Mouse (Mus musculus): ENCODE measurements around the gene Tenm2. TPM values are rescaled to one million over a fixed set of nuclear protein-coding genes. Genes with fewer than 3 reads are reported as not detected.

Gene Tenm2
- polyA plus RNA-seq, 1 experiment, result 0.13 TPM

- TF ChIP-seq CTCF (IDR thresholded peaks at IDR 0.05; ENCODE audit: extremely low read depth, insufficient read length, insufficient replicate concordance, low read depth, low read length), result no peak
- no peak for TF ChIP-seq POLR2A (IDR thresholded peaks at IDR 0.05; ENCODE audit: low read depth, low read length)
- no peak overlapping the region for H3K4me3 ChIP-seq (ENCODE audit: low read depth, low read length)
Measured at GRCm38 (mm10) chr11:36535591-36535990, 700.2 kb downstream of the Tenm2 start.

GRCm38 (mm10) chr11:36531614-36532013 is 704.1 kb downstream of the Tenm2 start:
- Histone ChIP-seq H3K27ac (ENCODE audit: insufficient read depth, low read depth, low read length) (no peak overlapping the region), H3K36me3 (ENCODE audit: control insufficient read depth, insufficient read depth, low read length) (no peaks in the 10 kb centered on the region), H3K27me3 (ENCODE audit: control insufficient read depth, insufficient read depth, low read length) (no peaks in the 10 kb centered on the region), H3K4me3 (ENCODE audit: low read depth, low read length) (no peak overlapping the region), H3K4me1 (ENCODE audit: control insufficient read depth, insufficient read depth, insufficient read length, low read length) (no peaks in the 10 kb centered on the region)
- TF ChIP-seq POLR2A (IDR thresholded peaks at IDR 0.05; ENCODE audit: low read depth, low read length) (no peak), CTCF (IDR thresholded peaks at IDR 0.05; ENCODE audit: extremely low read depth, insufficient read length, insufficient replicate concordance, low read depth, low read length) (no peak)
- WGBS, result 67% methylated on average over 4 of the region's 4 CpGs

More at GRCm38 (mm10) chr11:36535591-36535990, 700.2 kb downstream of the Tenm2 start:
- no peaks in the 10 kb centered on the region for H3K4me1 ChIP-seq (ENCODE audit: control insufficient read depth, insufficient read depth, insufficient read length, low read length)
- H3K27me3 ChIP-seq (ENCODE audit: control insufficient read depth, insufficient read depth, low read length), result no peaks in the 10 kb centered on the region
- WGBS, result 77% methylated on average over 3 of the region's 3 CpGs
- no peak overlapping the region for H3K27ac ChIP-seq (ENCODE audit: insufficient read depth, low read depth, low read length)
- H3K36me3 ChIP-seq (ENCODE audit: control insufficient read depth, insufficient read depth, low read length), result no peaks in the 10 kb centered on the region

GRCm38 (mm10) chr11:36527509-36527908 is 708.3 kb downstream of the Tenm2 start:
- no peaks in the 10 kb centered on the region for H3K36me3 ChIP-seq (ENCODE audit: control insufficient read depth, insufficient read depth, low read length)
- H3K4me3 ChIP-seq (ENCODE audit: low read depth, low read length), result no peak overlapping the region
- no peak overlapping the region for H3K27ac ChIP-seq (ENCODE audit: insufficient read depth, low read depth, low read length)
- WGBS, result 62% methylated on average over 4 of the region's 4 CpGs
- TF ChIP-seq CTCF (IDR thresholded peaks at IDR 0.05; ENCODE audit: extremely low read depth, insufficient read length, insufficient replicate concordance, low read depth, low read length) (no peak), POLR2A (IDR thresholded peaks at IDR 0.05; ENCODE audit: low read depth, low read length) (no peak)
- H3K27me3 ChIP-seq (ENCODE audit: control insufficient read depth, insufficient read depth, low read length), result no peaks in the 10 kb centered on the region
- no peaks in the 10 kb centered on the region for H3K4me1 ChIP-seq (ENCODE audit: control insufficient read depth, insufficient read depth, insufficient read length, low read length)

GRCm38 (mm10) chr11:36526381-36526780 is 709.4 kb downstream of the Tenm2 start:
- H3K4me1 ChIP-seq (ENCODE audit: control insufficient read depth, insufficient read depth, insufficient read length, low read length), result no peaks in the 10 kb centered on the region
- TF ChIP-seq POLR2A (IDR thresholded peaks at IDR 0.05; ENCODE audit: low read depth, low read length), result no peak
- peak; percentile 59; the same call in 1 of the 2 replicates for TF ChIP-seq CTCF (IDR thresholded peaks at IDR 0.05; ENCODE audit: extremely low read depth, insufficient read length, insufficient replicate concordance, low read depth, low read length)
- H3K4me3 ChIP-seq (ENCODE audit: low read depth, low read length), result no peak overlapping the region
- H3K36me3 ChIP-seq (ENCODE audit: control insufficient read depth, insufficient read depth, low read length), result no peaks in the 10 kb centered on the region
- H3K27ac ChIP-seq (ENCODE audit: insufficient read depth, low read depth, low read length), result no peak overlapping the region
- no peaks in the 10 kb centered on the region for H3K27me3 ChIP-seq (ENCODE audit: control insufficient read depth, insufficient read depth, low read length)
- 11% methylated on average over 8 of the region's 8 CpGs for WGBS

GRCm38 (mm10) chr11:36512468-36512867 is 723.3 kb downstream of the Tenm2 start:
- H3K4me1 ChIP-seq (ENCODE audit: control insufficient read depth, insufficient read depth, insufficient read length, low read length), result no peaks in the 10 kb centered on the region
- TF ChIP-seq POLR2A (IDR thresholded peaks at IDR 0.05; ENCODE audit: low read depth, low read length) (no peak), CTCF (IDR thresholded peaks at IDR 0.05; ENCODE audit: extremely low read depth, insufficient read length, insufficient replicate concordance, low read depth, low read length) (no peak)
- 63% methylated on average over 7 of the region's 7 CpGs for WGBS

GRCm38 (mm10) chr11:36508312-36508711 is 727.5 kb downstream of the Tenm2 start:
- no peak for TF ChIP-seq POLR2A (IDR thresholded peaks at IDR 0.05; ENCODE audit: low read depth, low read length)
- TF ChIP-seq CTCF (IDR thresholded peaks at IDR 0.05; ENCODE audit: extremely low read depth, insufficient read length, insufficient replicate concordance, low read depth, low read length), result no peak

More at GRCm38 (mm10) chr11:36512468-36512867, 723.3 kb downstream of the Tenm2 start:
- H3K36me3 ChIP-seq (ENCODE audit: control insufficient read depth, insufficient read depth, low read length), result no peaks in the 10 kb centered on the region
- H3K4me3 ChIP-seq (ENCODE audit: low read depth, low read length), result no peak overlapping the region
- H3K27me3 ChIP-seq (ENCODE audit: control insufficient read depth, insufficient read depth, low read length), result no peaks in the 10 kb centered on the region
- no peak overlapping the region for H3K27ac ChIP-seq (ENCODE audit: insufficient read depth, low read depth, low read length)

GRCm38 (mm10) chr11:36494898-36495548 is 740.7 kb downstream of the Tenm2 start:
- Histone ChIP-seq H3K36me3 (ENCODE audit: control insufficient read depth, insufficient read depth, low read length) (no peaks in the 10 kb centered on the region), H3K4me3 (ENCODE audit: low read depth, low read length) (no peak overlapping the region), H3K27me3 (ENCODE audit: control insufficient read depth, insufficient read depth, low read length) (no peaks in the 10 kb centered on the region), H3K4me1 (ENCODE audit: control insufficient read depth, insufficient read depth, insufficient read length, low read length) (no peaks in the 10 kb centered on the region), H3K27ac (ENCODE audit: insufficient read depth, low read depth, low read length) (no peak overlapping the region)
- TF ChIP-seq CTCF (IDR thresholded peaks at IDR 0.05; ENCODE audit: extremely low read depth, insufficient read length, insufficient replicate concordance, low read depth, low read length), result no peak
- TF ChIP-seq POLR2A (IDR thresholded peaks at IDR 0.05; ENCODE audit: low read depth, low read length), result no peak
- WGBS, result 77% methylated on average over 9 of the region's 9 CpGs

More at GRCm38 (mm10) chr11:36508312-36508711, 727.5 kb downstream of the Tenm2 start:
- H3K27me3 ChIP-seq (ENCODE audit: control insufficient read depth, insufficient read depth, low read length), result no peaks in the 10 kb centered on the region
- WGBS, result 68% methylated on average over 7 of the region's 7 CpGs
- H3K27ac ChIP-seq (ENCODE audit: insufficient read depth, low read depth, low read length), result no peak overlapping the region
- no peak overlapping the region for H3K4me3 ChIP-seq (ENCODE audit: low read depth, low read length)
- no peaks in the 10 kb centered on the region for H3K36me3 ChIP-seq (ENCODE audit: control insufficient read depth, insufficient read depth, low read length)
- H3K4me1 ChIP-seq (ENCODE audit: control insufficient read depth, insufficient read depth, insufficient read length, low read length), result no peaks in the 10 kb centered on the region

All from small intestine, adult 2 months (tissue).